Mouse (Mus musculus) gonadal fat pad, adult 2 months (tissue): Measurements from ENCODE around the gene Cdc42se1. TPM values are rescaled to one million over a fixed set of nuclear protein-coding genes. Genes with fewer than 3 reads are reported as not detected.
A peak's percentile ranks its signal among the peaks of the same experiment; 100 is the strongest.
"Not testable (repeated sequence)": the region's sequence is repeated elsewhere in the genome, so short reads cannot be mapped to it uniquely, and the experiment has no call there.

Experiments
- DNase-seq: peaks from one replicate; pipeline ENCODE4 v3.0.0-alpha.2; 2012; ENCODE audit warnings: low read depth
- polyA plus RNA-seq: library from polyadenylated mRNA; depleted of rRNA; stranded (reverse); fragments of >200 nt; gene quantifications from 2 replicates; pipeline ENCODE4 v1.2.3, GENCODE M21; 2012; rRNA removed

Gene Cdc42se1
- 59.7 and 60.1 TPM in 2 replicates for polyA plus RNA-seq

GRCm38 (mm10) chr3:95228148-95228893 lies at the start of gene Cdc42se1:
TSS of gene Cdc42se1 (plus strand) at chr3:95228732.
- DNase-seq, result no peak

- no peak for DNase-seq
Measured at GRCm38 (mm10) chr3:95178948-95179347, 49.6 kb upstream of the Cdc42se1 start.

DNA sequence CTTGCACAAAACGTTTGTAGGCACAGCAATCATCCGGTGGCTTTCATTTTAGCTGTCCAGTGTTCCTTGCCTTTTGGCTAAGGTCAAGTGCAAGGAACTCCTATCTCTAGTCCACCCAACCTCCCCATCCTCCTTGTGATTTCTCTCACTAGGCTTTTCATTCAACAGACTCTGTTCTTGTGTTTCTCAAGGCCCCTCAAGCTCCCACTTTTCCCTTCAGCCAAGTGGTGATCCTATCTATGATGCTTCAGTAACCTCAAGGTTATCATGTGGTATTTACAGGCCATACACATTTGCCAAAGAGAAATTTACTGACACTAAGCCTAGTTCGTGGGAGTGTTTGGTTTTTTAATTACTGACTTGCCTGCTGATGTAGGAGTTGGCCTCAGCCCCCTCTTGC lies 48.6 kb upstream of the Cdc42se1 start:
- no peak for DNase-seq

DNA sequence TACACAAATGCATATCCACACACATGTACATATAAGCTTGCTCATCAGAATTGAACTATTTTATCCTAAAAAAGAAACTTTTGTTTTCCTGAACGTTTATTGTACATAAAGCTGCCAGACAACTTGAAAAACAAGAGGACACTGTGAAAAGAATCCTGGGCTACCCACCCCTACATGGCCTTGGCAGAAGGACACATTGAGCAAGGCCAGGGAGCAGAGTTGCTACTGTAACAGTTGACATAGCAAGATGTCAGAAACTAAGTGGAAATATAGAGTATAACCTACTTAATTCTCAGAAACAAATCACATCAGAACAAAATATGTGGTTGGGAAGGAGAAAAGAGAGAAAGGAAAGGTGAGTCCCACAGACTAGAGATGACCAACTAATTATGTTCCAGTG lies 46.7 kb upstream of the Cdc42se1 start:
- no peak for DNase-seq

DNA sequence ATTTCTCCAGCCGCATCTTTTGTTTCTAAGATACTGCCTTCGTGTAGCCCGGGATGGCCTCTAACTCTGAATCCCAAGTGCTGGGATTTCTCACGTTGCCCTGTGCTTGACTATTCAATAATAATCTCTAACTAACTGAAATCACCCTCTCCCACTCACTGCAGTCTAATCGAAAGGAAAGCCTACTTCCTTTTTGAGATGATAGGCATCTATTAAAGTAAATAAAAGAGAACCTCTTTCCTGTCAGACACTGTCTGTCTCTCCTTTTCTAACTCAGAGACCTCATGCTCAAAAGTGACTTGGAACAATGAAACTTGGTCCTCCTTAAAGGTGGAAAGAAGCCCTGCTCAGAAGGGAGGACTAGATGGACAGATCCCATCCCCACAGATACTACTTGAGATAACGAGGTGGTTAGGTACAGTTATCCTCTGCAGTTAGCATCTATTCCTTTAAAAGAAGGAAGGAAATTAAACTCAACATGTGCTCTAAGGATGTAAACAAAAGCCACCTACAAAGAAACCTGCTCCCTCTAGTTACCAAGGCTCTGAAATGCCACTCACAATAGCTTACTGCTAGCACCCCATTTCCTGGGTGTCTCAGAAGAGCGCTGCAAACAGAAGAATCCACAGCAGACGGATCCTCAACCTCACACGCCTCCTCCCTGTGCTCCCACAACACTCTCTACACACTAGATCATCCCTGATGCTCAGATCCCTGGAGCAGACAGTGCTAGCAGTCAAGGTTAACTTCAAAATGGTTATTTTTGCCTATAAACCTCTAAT lies 43.5 kb upstream of the Cdc42se1 start:
- DNase-seq, result no peak

DNA sequence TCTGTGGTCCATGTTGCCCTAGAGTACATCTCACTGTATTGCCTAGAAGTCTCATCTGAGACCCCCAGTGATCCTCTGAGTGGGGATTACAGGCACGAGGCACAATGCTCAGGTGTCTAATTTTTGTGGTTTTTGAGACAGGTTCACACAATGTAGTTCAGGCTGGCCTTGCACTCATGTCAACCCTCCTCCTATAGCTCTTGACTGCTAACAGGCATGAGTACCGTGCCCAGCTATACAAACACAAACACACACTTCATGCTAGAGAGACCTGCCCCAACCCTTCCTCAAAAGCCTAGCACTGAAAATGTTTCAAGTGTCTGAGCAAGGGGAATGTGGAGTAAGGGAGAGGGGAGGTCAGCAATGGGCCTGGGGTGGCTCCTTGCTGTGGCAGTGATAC lies 42.4 kb upstream of the Cdc42se1 start:
- DNase-seq, result no peak

- no peak for DNase-seq
Measured at GRCm38 (mm10) chr3:95186888-95187287, 41.6 kb upstream of the Cdc42se1 start.

- peak; percentile 66 for DNase-seq
Measured at GRCm38 (mm10) chr3:95194721-95195135, 33.8 kb upstream of the Cdc42se1 start.

- DNase-seq, result no peak
Measured at GRCm38 (mm10) chr3:95195772-95196171, 32.8 kb upstream of the Cdc42se1 start.

DNA sequence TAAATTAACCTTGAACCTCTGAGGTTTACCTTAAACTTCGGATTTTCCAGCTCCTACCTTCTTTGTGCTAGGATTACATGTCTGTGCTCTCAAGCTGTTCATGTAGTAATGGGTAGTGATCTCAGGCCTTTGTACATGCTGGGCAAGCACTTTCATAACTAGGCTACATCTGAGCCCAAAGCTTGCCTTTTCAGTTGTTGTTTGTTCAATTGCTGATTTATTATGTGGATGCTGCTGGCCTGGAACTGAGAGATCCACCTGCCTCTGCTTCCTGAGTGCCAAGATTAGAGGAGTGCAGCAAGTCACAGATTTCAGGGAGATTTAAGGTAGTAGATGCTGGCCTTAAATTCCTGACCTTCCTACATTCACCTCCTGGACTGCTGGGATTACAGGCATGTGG lies 29.4 kb upstream of the Cdc42se1 start:
- DNase-seq, result no peak

- DNase-seq, result no peak
Measured at GRCm38 (mm10) chr3:95200132-95200531, 28.4 kb upstream of the Cdc42se1 start.

DNA sequence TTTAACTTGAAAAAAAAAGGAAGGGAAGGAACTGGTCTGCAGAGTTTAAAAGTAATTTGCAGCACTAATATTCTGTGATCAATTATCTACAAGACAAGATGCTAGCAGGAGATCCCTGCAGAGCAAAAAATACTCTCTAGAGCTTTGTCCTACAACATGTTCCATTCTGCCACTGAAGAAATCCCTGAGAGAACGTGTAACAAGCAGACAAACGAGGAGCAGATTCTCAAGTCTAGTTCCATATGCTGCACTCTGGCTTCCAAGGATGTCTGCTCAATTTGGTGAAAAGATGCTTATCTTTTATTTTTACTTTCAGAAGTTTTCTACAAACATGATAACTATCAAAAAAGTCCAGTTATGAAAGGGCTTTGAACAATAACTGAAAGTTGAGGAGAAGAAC lies 28.0 kb upstream of the Cdc42se1 start:
- no peak for DNase-seq

DNA sequence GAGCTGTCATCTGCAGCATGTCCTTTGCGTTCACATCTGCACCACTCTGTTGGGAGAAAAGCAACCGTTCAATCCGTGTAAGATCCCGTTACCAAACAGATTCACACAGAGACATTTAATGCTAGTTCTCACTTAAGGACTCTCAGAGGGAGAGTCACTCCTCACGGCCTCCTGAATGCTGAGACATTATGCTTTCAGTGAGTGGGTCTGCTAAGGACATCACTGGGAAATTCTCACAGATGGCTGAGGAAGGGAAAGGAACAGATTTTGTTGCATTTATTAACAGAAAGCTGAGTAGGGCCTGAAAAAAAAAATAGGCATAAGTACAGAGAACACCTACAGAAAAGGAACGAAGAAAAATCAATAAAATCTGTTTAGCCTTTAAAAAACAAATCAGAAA lies 24.7 kb upstream of the Cdc42se1 start:
- no peak for DNase-seq

- no peak for DNase-seq
Measured at GRCm38 (mm10) chr3:95208286-95208685, 20.2 kb upstream of the Cdc42se1 start.

DNA sequence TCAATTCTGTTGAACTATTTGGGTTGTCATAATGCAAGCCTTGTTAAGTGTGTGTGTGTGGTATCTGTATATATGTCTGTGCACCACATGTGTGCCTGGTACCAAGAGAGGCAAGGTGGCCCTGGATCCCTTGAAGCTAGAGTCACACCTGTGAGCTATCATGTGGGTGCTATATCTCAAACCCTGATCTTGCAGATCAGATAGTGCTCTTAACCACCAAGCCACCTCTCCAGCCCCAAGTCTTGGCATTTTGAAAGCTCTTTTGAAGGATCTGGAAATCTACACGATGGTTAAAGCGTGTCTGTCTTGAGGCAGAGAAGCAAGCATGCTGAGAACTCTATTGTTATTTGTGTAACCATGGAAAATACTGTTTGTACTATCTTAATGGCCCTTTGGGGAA lies 17.9 kb upstream of the Cdc42se1 start:
- DNase-seq, result no peak

DNA sequence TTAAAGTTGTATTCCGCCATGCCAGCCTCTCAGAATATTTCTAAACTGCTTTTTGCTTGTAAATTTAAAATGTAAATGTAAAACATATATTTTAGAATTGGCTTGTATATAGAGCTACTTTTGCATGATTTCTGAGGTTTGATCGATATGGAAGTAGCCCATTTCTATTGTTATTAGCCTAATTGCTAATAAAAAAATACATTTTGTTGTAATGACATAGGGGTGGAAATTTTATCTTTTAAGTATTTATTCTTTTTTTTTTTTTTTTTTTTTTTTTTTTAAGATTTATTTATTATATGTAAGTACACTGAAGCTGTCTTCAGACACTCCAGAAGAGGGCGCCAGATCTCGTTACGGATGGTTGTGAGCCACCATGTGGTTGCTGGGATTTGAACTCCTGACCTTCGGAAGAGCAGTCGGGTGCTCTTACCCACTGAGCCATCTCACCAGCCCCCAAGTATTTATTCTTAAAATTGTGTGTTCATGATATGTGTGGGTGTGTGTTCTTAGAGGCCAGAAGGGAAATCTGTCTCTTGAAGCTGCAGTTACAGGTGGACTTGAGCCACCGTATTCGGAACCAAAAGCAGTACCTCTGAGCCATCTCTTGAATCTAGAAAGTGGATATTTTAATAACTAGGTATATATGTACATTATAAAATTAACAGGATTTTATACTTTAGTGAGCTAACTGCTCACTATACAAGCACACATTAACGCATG lies 15.5 kb upstream of the Cdc42se1 start:
- DNase-seq, result not testable (repeated sequence)

DNA sequence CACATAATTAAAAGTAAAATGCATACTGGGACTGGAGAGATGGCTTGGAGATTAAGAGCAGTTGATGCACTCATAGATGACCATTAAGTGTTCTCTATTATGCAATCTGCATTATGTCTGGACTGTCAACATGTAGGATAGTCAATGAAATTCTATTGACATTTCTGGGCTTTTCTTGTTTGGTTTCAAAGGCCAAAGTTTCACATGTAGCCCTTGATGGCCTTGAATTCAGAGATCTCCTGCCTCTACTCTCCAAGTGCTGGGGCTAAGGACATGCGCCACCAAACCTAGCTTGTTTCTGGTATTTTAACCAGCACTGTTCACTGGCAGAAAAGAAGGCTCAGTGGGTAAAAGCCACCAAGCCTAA lies 14.9 kb upstream of the Cdc42se1 start:
- no peak for DNase-seq

DNA sequence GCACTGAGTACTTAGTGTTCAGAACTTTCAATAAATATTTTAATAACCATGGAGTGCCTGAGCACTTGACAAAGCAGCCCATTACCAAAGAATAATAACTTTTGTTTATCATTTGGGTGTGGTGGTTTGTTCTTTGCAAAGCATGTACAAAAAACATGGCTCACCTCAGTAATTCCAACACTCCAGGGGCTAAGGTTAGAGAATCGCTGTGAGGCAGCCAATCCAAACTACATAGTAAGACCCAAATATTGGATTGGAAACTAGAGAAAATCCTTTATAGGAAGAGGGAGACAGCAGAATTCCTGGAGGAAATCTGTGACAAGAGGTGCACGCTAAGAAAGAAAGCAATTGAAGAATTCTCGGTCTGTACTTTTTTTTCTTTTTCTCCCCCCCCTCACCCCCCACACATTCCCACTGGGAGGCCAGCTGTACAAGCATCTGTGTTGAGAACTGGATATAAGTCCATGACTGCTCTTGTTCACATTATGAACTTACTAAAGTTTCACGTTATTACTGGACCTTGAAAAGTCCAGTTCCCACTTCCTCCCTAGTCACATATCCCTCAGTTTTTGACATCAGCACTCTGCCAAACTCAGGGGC lies 11.8 kb upstream of the Cdc42se1 start:
- DNase-seq, result no peak

DNA sequence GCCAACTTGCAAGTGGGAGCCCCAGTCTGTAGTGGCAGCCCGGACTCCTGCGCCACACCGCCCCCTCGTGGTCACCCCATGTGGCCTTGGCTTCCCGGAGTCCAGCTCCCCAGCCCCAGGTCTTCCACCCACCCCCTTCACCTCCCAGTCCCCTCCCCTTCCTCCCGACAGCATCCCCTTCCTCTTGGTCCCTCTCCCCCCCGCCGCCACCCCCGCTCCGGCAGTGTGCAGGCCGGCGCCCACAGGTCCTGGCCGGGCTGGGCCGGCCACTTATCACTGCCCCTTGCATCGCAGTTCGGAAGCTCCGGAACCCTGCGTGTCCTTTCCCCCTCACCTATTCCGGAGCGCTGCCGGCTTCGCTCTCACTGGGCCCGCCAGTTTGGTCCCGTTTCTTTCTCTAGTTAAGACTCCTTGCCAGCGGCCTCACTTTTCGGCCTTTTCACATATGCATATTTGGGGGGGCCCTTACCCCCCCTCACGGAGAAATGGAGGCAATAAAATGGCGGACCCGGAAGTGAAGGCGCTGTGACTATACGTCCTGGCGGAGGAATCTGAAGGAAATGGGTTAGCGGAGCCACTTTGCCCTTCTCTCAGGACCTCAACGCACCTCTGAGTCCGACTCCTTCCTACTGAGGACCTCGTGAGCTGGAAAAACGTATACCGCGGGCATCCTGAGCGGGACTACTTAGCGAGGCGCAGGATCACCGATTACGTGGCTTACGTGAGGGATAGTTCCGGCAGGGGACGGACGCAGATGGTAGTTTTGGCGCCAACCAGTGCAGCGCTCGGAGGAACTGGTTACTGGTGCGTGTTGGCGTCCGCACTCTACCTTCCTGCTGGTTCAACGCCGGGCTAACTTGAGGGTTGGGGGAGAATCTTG lies 11.0 kb upstream of the Cdc42se1 start, which contains the start of gene Gabpb2:
TSS of gene Gabpb2 (minus strand) at position 662 of the 880 bp plus-strand sequence.
- DNase-seq, result no peak

GRCm38 (mm10) chr3:95218466-95219137 lies 9.9 kb upstream of the Cdc42se1 start:
- DNase-seq, result no peak
